In the genomic region with DNA sequence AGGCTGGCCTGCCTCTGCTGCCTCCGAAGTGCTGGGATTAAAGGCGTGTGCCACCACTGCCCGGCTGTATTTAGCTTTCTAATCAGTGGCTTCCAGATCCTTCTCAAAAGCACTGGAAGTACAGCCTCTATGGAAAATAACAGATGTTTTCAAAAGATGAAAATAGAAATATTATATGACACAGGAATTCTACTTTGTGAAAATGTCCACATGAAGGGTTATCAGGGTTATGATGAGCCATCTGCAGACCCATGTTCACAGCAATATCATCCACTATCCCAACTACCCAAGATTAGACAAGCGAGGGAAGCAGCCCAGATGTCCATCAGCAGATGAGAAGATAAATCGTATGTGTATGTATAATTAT, we compare ENCODE assay signal across 19 mouse cellular contexts.
"Had no signal": no experiment of that assay in that cellular context is flagged by ENCODE, and none has a peak within 500 bp of the region (broad histone marks: within the 10 kb centered on the region; RNA-seq: fewer than 3 reads in every experiment).

No protein-coding gene starts in this region.

- H3K4me3 ChIP-seq: limb, embryonic 15.5 days; midbrain, embryonic 10.5 days; midbrain, embryonic 13.5 days; myocyte; neural tube, embryonic 13.5 days; neural tube, embryonic 15.5 days; stomach, embryonic 15.5 days had no signal

- DNase-seq: lung, adult 18-20 months; lung, embryonic 14.5 days; lung, postnatal 10 days; lung, postnatal 4 days; retina, postnatal 1 day; right cerebral cortex, adult 18-20 months; right cerebral cortex, postnatal 25 days; thymus, adult 2 months; thymus, postnatal 25 days; thymus, postnatal 4 days had no signal

- H3K9me3 ChIP-seq: limb, embryonic 15.5 days; midbrain, embryonic 10.5 days; midbrain, embryonic 13.5 days; neural tube, embryonic 13.5 days; neural tube, embryonic 15.5 days; stomach, embryonic 15.5 days had no signal

- H3K27me3 ChIP-seq: limb, embryonic 15.5 days; neural tube, embryonic 13.5 days; neural tube, embryonic 15.5 days; stomach, embryonic 15.5 days had no signal

- H3K9ac ChIP-seq: limb, embryonic 15.5 days; lung, embryonic 14.5 days; midbrain, embryonic 13.5 days; neural tube, embryonic 13.5 days; neural tube, embryonic 15.5 days; stomach, embryonic 15.5 days had no signal

- H3K36me3 ChIP-seq: limb, embryonic 15.5 days; midbrain, embryonic 10.5 days; midbrain, embryonic 13.5 days; neural tube, embryonic 13.5 days; neural tube, embryonic 15.5 days; stomach, embryonic 15.5 days had no signal

- H3K4me2 ChIP-seq: limb, embryonic 15.5 days; lung, embryonic 14.5 days; midbrain, embryonic 13.5 days; neural tube, embryonic 13.5 days; neural tube, embryonic 15.5 days; stomach, embryonic 15.5 days had no signal

- H3K27ac ChIP-seq: limb, embryonic 15.5 days; midbrain, embryonic 10.5 days; midbrain, embryonic 13.5 days; neural tube, embryonic 13.5 days; neural tube, embryonic 15.5 days; stomach, embryonic 15.5 days; stomach, postnatal 0 days had no signal

- ATAC-seq: midbrain, embryonic 13.5 days; midbrain, embryonic 16.5 days had no signal
